Mouse (Mus musculus) monocyte, adult 59 days (primary cell): ENCODE data around the gene Krt71. TPM values are rescaled to one million over a fixed set of nuclear protein-coding genes. Genes with fewer than 3 reads are reported as not detected.

Experiments
- total RNA-seq, 2 experiments: library from RNA; stranded (reverse); gene quantifications; one replicate each; pipeline ENCODE4 v1.2.4; 2023

Gene Krt71
- total RNA-seq, result not detected

GRCm38 (mm10) chr15:101742711-101743110 is at the start of gene Krt71:
Gene Krt71, minus strand, starts transcription at chr15:101743109.

GRCm38 (mm10) chr15:101786360-101786759 is 43.5 kb upstream of the Krt71 start, which contains the start of gene Krt72:
Gene Krt72, minus strand, starts transcription at chr15:101786460.

GRCm38 (mm10) chr15:101712720-101713119 is 30.2 kb downstream of the Krt71 start, which contains the start of gene Krt5:
Gene Krt5, minus strand, starts transcription at chr15:101712898.

GRCm38 (mm10) chr15:101694207-101694606 is 48.7 kb downstream of the Krt71 start, which contains the start of gene Krt6a:
Gene Krt6a, minus strand, starts transcription at chr15:101694307.

Other genes starting within 250 kb of the Krt71 start
- gene Gm49425, start 225.8 kb downstream of the Krt71 start, total RNA-seq, result not detected
- not detected for gene Krt84, start 210.3 kb downstream of the Krt71 start, total RNA-seq
- not detected for gene Krt82, start 192.4 kb downstream of the Krt71 start, total RNA-seq
- not detected for gene Krt90, start 180.2 kb downstream of the Krt71 start, total RNA-seq
- gene Krt75, start 169.2 kb downstream of the Krt71 start, total RNA-seq, result not detected
- not detected for gene Gm5414, start 114.9 kb downstream of the Krt71 start, total RNA-seq
- gene Gm5478, start 95.7 kb downstream of the Krt71 start, total RNA-seq, result not detected
- gene Krt6b, start 62.8 kb downstream of the Krt71 start, total RNA-seq, result not detected
- not detected for gene Krt6a, start 48.8 kb downstream of the Krt71 start, total RNA-seq
- gene Krt5, start 30.2 kb downstream of the Krt71 start, total RNA-seq, result not detected
- not detected for gene Krt72, start 43.4 kb upstream of the Krt71 start, total RNA-seq
- not detected for gene Krt73, start 59.2 kb upstream of the Krt71 start, total RNA-seq
- gene Krt2, start 75.1 kb upstream of the Krt71 start, total RNA-seq, result not detected
- gene Krt1, start 107.7 kb upstream of the Krt71 start, total RNA-seq, result not detected
- not detected for gene Krt77, start 126.6 kb upstream of the Krt71 start, total RNA-seq
- gene Krt76, start 149.8 kb upstream of the Krt71 start, total RNA-seq, result not detected
- gene Krt4, start 181.6 kb upstream of the Krt71 start, total RNA-seq, result not detected
- not detected for gene Krt79, start 197.2 kb upstream of the Krt71 start, total RNA-seq
- not detected for gene Krt78, start 211.2 kb upstream of the Krt71 start, total RNA-seq